In genomic region chr11:32237411-32237795, GRCm38 (mm10) we compare ENCODE assay signal across 22 mouse cellular contexts. TPM values are rescaled to one million over a fixed set of nuclear protein-coding genes. Genes with fewer than 3 reads are reported as not detected.
DNase-seq lines count a peak whose midpoint lies in the region; ATAC-seq and TF ChIP-seq lines count a peak whose summit lies in the region.
"Had no signal": no experiment of that assay in that cellular context is flagged by ENCODE, and none has a peak within 500 bp of the region (broad histone marks: within the 10 kb centered on the region; RNA-seq: fewer than 3 reads in every experiment).

No protein-coding gene starts in this region.

- no peaks in the 10 kb centered on the region for H3K9me3 ChIP-seq in hindbrain, embryonic 11.5 days (ENCODE audit: control insufficient read depth, low read length)
- no peaks in the 10 kb centered on the region for H3K9me3 ChIP-seq in hindbrain, embryonic 10.5 days
- H3K9me3 ChIP-seq in liver, embryonic 13.5 days (replicated peaks) = no peaks in the 10 kb centered on the region
- H3K9me3 ChIP-seq in liver, embryonic 11.5 days (ENCODE audit: control insufficient read depth, low read length) = no peaks in the 10 kb centered on the region
- H3K9me3 ChIP-seq: embryonic facial prominence, embryonic 13.5 days; heart, embryonic 12.5 days; limb, embryonic 12.5 days; lung, embryonic 15.5 days; midbrain, embryonic 10.5 days; stomach, embryonic 15.5 days had no signal

- H3K36me3 ChIP-seq in hindbrain, embryonic 11.5 days (ENCODE audit: control insufficient read depth, insufficient read depth, low read length) = 0 out of 2 replicates have a peak, but pooled peaks cover 3% of the 10 kb centered on the region
- H3K36me3 ChIP-seq in hindbrain, embryonic 10.5 days = peaks cover 98% of the 10 kb centered on the region
- H3K36me3 ChIP-seq in liver, embryonic 13.5 days = peaks cover 94% of the 10 kb centered on the region
- peaks cover 20% of the 10 kb centered on the region for H3K36me3 ChIP-seq in liver, embryonic 11.5 days (ENCODE audit: control insufficient read depth, insufficient read depth, low read length)

- H3K4me2 ChIP-seq in hindbrain, embryonic 11.5 days (replicated peaks; ENCODE audit: low read depth, low read length) = no peak overlapping the region
- no peak overlapping the region for H3K4me2 ChIP-seq in liver, embryonic 13.5 days
- no peak overlapping the region for H3K4me2 ChIP-seq in liver, embryonic 11.5 days
- H3K4me2 ChIP-seq: embryonic facial prominence, embryonic 13.5 days; heart, embryonic 12.5 days; limb, embryonic 12.5 days; lung, embryonic 15.5 days; stomach, embryonic 15.5 days had no signal

- 85% methylated on average over 3 of the region's 3 CpGs for WGBS in hindbrain, embryonic 11.5 days
- WGBS in hindbrain, embryonic 10.5 days = 92% methylated on average over 3 of the region's 3 CpGs
- WGBS in liver, embryonic 13.5 days (ENCODE audit: insufficient replicate concordance) = 88% methylated on average over 3 of the region's 3 CpGs
- 89% methylated on average over 3 of the region's 3 CpGs for WGBS in liver, embryonic 11.5 days
- 84% methylated on average over 3 of the region's 3 CpGs for WGBS in olfactory bulb, adult 2 months

- no peak for TF ChIP-seq CTCF in olfactory bulb, adult 2 months (IDR thresholded peaks at IDR 0.05; ENCODE audit: insufficient read depth, low read depth, low read length)

- H3K9ac ChIP-seq in hindbrain, embryonic 11.5 days (ENCODE audit: low read depth, low read length) = no peak overlapping the region
- H3K9ac ChIP-seq in liver, embryonic 13.5 days = peak overlapping the region; percentile 81
- H3K9ac ChIP-seq in liver, embryonic 11.5 days (ENCODE audit: low read depth, low read length) = no peak overlapping the region
- H3K9ac ChIP-seq: embryonic facial prominence, embryonic 13.5 days; heart, embryonic 12.5 days; limb, embryonic 12.5 days; lung, embryonic 15.5 days; stomach, embryonic 15.5 days had no signal

- TF ChIP-seq POLR2A in olfactory bulb, adult 2 months (IDR thresholded peaks at IDR 0.05; ENCODE audit: insufficient read depth, low read depth, low read length) = no peak

- no peaks in the 10 kb centered on the region for H3K4me1 ChIP-seq in hindbrain, embryonic 11.5 days (replicated peaks; ENCODE audit: control insufficient read depth, insufficient read depth, low read length)
- 0 out of 2 replicates have a peak, but pooled peaks cover 4% of the 10 kb centered on the region for H3K4me1 ChIP-seq in hindbrain, embryonic 10.5 days (replicated peaks)
- peaks cover 64% of the 10 kb centered on the region for H3K4me1 ChIP-seq in liver, embryonic 13.5 days (replicated peaks)
- H3K4me1 ChIP-seq in liver, embryonic 11.5 days (replicated peaks; ENCODE audit: control insufficient read depth, insufficient read depth, low read length) = peaks cover 4% of the 10 kb centered on the region
- peaks cover 40% of the 10 kb centered on the region for H3K4me1 ChIP-seq in olfactory bulb, adult 2 months (ENCODE audit: control insufficient read depth, insufficient read depth, low read length)
- H3K4me1 ChIP-seq: limb, embryonic 12.5 days; midbrain, embryonic 10.5 days had no signal

- DNase-seq in adrenal gland, postnatal 14 days = peak; percentile 2
- no peak for DNase-seq in adrenal gland, postnatal 4 days (ENCODE audit: low spot score in 2 of 2)
- DNase-seq in hindbrain, embryonic 11.5 days (ENCODE audit: low spot score) = no peak
- DNase-seq in hindbrain, embryonic 10.5 days (ENCODE audit: low spot score) = no peak
- no peak for DNase-seq in liver, embryonic 13.5 days
- no peak for DNase-seq in liver, embryonic 11.5 days (ENCODE audit: low spot score)
- no peak for DNase-seq in cerebellum, adult 9-10 months
- DNase-seq: adrenal gland, adult 8-10 months had no signal

- H3K27ac ChIP-seq in hindbrain, embryonic 11.5 days (ENCODE audit: low read depth, low read length) = peak overlapping the region; percentile 9; the same call in 1 of the 2 replicates
- H3K27ac ChIP-seq in hindbrain, embryonic 10.5 days = no peak overlapping the region
- H3K27ac ChIP-seq in liver, embryonic 13.5 days = peak overlapping the region; percentile 97
- no peak overlapping the region for H3K27ac ChIP-seq in liver, embryonic 11.5 days (ENCODE audit: low read depth, low read length)
- 0 out of 2 replicates have a peak overlapping the region, but pooled peaks have one; percentile 9 for H3K27ac ChIP-seq in olfactory bulb, adult 2 months (ENCODE audit: insufficient read depth, low read depth, low read length)
- H3K27ac ChIP-seq: embryonic facial prominence, embryonic 13.5 days; limb, embryonic 12.5 days; lung, embryonic 15.5 days; midbrain, embryonic 10.5 days had no signal

- no peak overlapping the region for H3K4me3 ChIP-seq in hindbrain, embryonic 11.5 days (ENCODE audit: low read depth, low read length)
- no peak overlapping the region for H3K4me3 ChIP-seq in hindbrain, embryonic 10.5 days
- H3K4me3 ChIP-seq in liver, embryonic 13.5 days (replicated peaks) = no peak overlapping the region
- H3K4me3 ChIP-seq in liver, embryonic 11.5 days (ENCODE audit: low read depth, low read length) = no peak overlapping the region
- no peak overlapping the region for H3K4me3 ChIP-seq in olfactory bulb, adult 2 months (ENCODE audit: insufficient read depth, low read depth, low read length)
- H3K4me3 ChIP-seq: embryonic facial prominence, embryonic 13.5 days; heart, embryonic 12.5 days; limb, embryonic 12.5 days; lung, embryonic 15.5 days; midbrain, embryonic 10.5 days; stomach, embryonic 15.5 days had no signal

- no peak for ATAC-seq in hindbrain, embryonic 11.5 days (ENCODE audit: low FRiP score)
- no peak for ATAC-seq in liver, embryonic 13.5 days (ENCODE audit: low read depth)
- ATAC-seq in liver, embryonic 11.5 days (replicated peaks; ENCODE audit: low FRiP score) = no peak

- H3K27me3 ChIP-seq in hindbrain, embryonic 11.5 days (ENCODE audit: control insufficient read depth, insufficient read depth, low read length) = no peaks in the 10 kb centered on the region
- no peaks in the 10 kb centered on the region for H3K27me3 ChIP-seq in hindbrain, embryonic 10.5 days (ENCODE audit: insufficient read depth, poor library complexity, severe bottlenecking)
- H3K27me3 ChIP-seq in liver, embryonic 13.5 days = no peaks in the 10 kb centered on the region
- H3K27me3 ChIP-seq in liver, embryonic 11.5 days (replicated peaks; ENCODE audit: control insufficient read depth, insufficient read depth, low read length) = no peaks in the 10 kb centered on the region
- H3K27me3 ChIP-seq: embryonic facial prominence, embryonic 13.5 days; heart, embryonic 12.5 days; limb, embryonic 12.5 days; lung, embryonic 15.5 days; Patski; stomach, embryonic 15.5 days had no signal

RNA-seq across cellular contexts. Expression of gene Mpg, which starts 11.1 kb away (rescaled TPM):
- 15.3 and 21.3 TPM in 2 replicates for total RNA-seq in adrenal gland, postnatal 14 days (2021)
- 10 to 100 TPM; 38.5 to 40.6 TPM for total RNA-seq in adrenal gland, postnatal 4 days (2021)
- polyA plus RNA-seq in hindbrain, embryonic 11.5 days (2014; fragmentation: Nextera tagmentation; extraction: Ambion mirVana) = 28.6 and 29.0 TPM in 2 replicates
- polyA plus RNA-seq in hindbrain, embryonic 10.5 days (2016; fragmentation: Nextera tagmentation; extraction: Ambion mirVana) = 34.2 and 36.3 TPM in 2 replicates
- polyA plus RNA-seq in liver, embryonic 13.5 days (2015; fragmentation: Nextera tagmentation; extraction: Ambion mirVana) = 19.7 and 21.6 TPM in 2 replicates
- polyA plus RNA-seq in liver, embryonic 11.5 days (2014; fragmentation: Nextera tagmentation; extraction: Ambion mirVana) = 29.6 and 30.8 TPM in 2 replicates
- not detected in 2 replicates for polyA plus RNA-seq in olfactory bulb, adult 2 months (2012; ENCODE audit: insufficient read depth, insufficient read length, low replicate concordance, missing spikeins)

RNA-seq across cellular contexts. Expression of gene Rhbdf1, which starts 15.3 kb away (rescaled TPM):
- 22.4 and 24.3 TPM in 2 replicates for total RNA-seq in adrenal gland, postnatal 14 days (2021)
- total RNA-seq in adrenal gland, postnatal 4 days (2021) = 10 to 100 TPM; 43.7 to 47.5 TPM
- 19.1 and 21.0 TPM in 2 replicates for polyA plus RNA-seq in hindbrain, embryonic 11.5 days (2014; fragmentation: Nextera tagmentation; extraction: Ambion mirVana)
- 31.3 and 32.9 TPM in 2 replicates for polyA plus RNA-seq in hindbrain, embryonic 10.5 days (2016; fragmentation: Nextera tagmentation; extraction: Ambion mirVana)
- polyA plus RNA-seq in liver, embryonic 13.5 days (2015; fragmentation: Nextera tagmentation; extraction: Ambion mirVana) = 5.6 and 6.2 TPM in 2 replicates
- polyA plus RNA-seq in liver, embryonic 11.5 days (2014; fragmentation: Nextera tagmentation; extraction: Ambion mirVana) = 16.9 and 19.1 TPM in 2 replicates
- not detected in 2 replicates for polyA plus RNA-seq in olfactory bulb, adult 2 months (2012; ENCODE audit: insufficient read depth, insufficient read length, low replicate concordance, missing spikeins)
- total RNA-seq: granulocyte monocyte progenitor cell, adult 5-6 weeks had no signal

RNA-seq across cellular contexts. Expression of gene Nprl3, which starts 30.1 kb away (rescaled TPM):
- 45.3 and 54.8 TPM in 2 replicates for total RNA-seq in adrenal gland, postnatal 14 days (2021)
- 10 to 100 TPM; 73.7 to 77.3 TPM for total RNA-seq in adrenal gland, postnatal 4 days (2021)
- 28.9 and 31.4 TPM in 2 replicates for polyA plus RNA-seq in hindbrain, embryonic 11.5 days (2014; fragmentation: Nextera tagmentation; extraction: Ambion mirVana)
- 41.1 and 45.6 TPM in 2 replicates for polyA plus RNA-seq in hindbrain, embryonic 10.5 days (2016; fragmentation: Nextera tagmentation; extraction: Ambion mirVana)
- 27.5 and 29.7 TPM in 2 replicates for polyA plus RNA-seq in liver, embryonic 13.5 days (2015; fragmentation: Nextera tagmentation; extraction: Ambion mirVana)
- 31.0 and 38.1 TPM in 2 replicates for polyA plus RNA-seq in liver, embryonic 11.5 days (2014; fragmentation: Nextera tagmentation; extraction: Ambion mirVana)
- not detected in 2 replicates for polyA plus RNA-seq in olfactory bulb, adult 2 months (2012; ENCODE audit: insufficient read depth, insufficient read length, low replicate concordance, missing spikeins)

RNA-seq across cellular contexts. Expression of gene Snrnp25, which starts 32.2 kb away (rescaled TPM):
- 19.7 and 20.8 TPM in 2 replicates for total RNA-seq in adrenal gland, postnatal 14 days (2021)
- total RNA-seq in adrenal gland, postnatal 4 days (2021) = 10 to 100 TPM; 19.5 to 20.2 TPM
- 82.5 and 84.2 TPM in 2 replicates for polyA plus RNA-seq in hindbrain, embryonic 11.5 days (2014; fragmentation: Nextera tagmentation; extraction: Ambion mirVana)
- 97.6 and 103 TPM in 2 replicates for polyA plus RNA-seq in hindbrain, embryonic 10.5 days (2016; fragmentation: Nextera tagmentation; extraction: Ambion mirVana)
- polyA plus RNA-seq in liver, embryonic 13.5 days (2015; fragmentation: Nextera tagmentation; extraction: Ambion mirVana) = 92.2 and 93.1 TPM in 2 replicates
- 96.7 and 114 TPM in 2 replicates for polyA plus RNA-seq in liver, embryonic 11.5 days (2014; fragmentation: Nextera tagmentation; extraction: Ambion mirVana)
- not detected in 2 replicates for polyA plus RNA-seq in olfactory bulb, adult 2 months (2012; ENCODE audit: insufficient read depth, insufficient read length, low replicate concordance, missing spikeins)

RNA-seq across cellular contexts. Expression of gene Il9r, which starts 37.3 kb away (rescaled TPM):
- 0.41 and 0.53 TPM in 2 replicates for total RNA-seq in adrenal gland, postnatal 14 days (2021)
- total RNA-seq in adrenal gland, postnatal 4 days (2021) = under 1 TPM; 0.17 to 0.40 TPM
- not detected in 2 replicates for polyA plus RNA-seq in hindbrain, embryonic 11.5 days (2014; fragmentation: Nextera tagmentation; extraction: Ambion mirVana)
- not detected in 2 replicates for polyA plus RNA-seq in hindbrain, embryonic 10.5 days (2016; fragmentation: Nextera tagmentation; extraction: Ambion mirVana)
- polyA plus RNA-seq in liver, embryonic 13.5 days (2015; fragmentation: Nextera tagmentation; extraction: Ambion mirVana) = 0.08 and 0.13 TPM in 2 replicates
- 0.53 and 0.62 TPM in 2 replicates for polyA plus RNA-seq in liver, embryonic 11.5 days (2014; fragmentation: Nextera tagmentation; extraction: Ambion mirVana)
- polyA plus RNA-seq in olfactory bulb, adult 2 months (2012; ENCODE audit: insufficient read depth, insufficient read length, low replicate concordance, missing spikeins) = not detected in 2 replicates
- total RNA-seq: gastrocnemius, adult 18-20 months; granulocyte monocyte progenitor cell, adult 5-6 weeks; heart, postnatal 25 days; left cerebral cortex, adult 18-20 months had no signal
- polyA plus RNA-seq: brain, embryonic 14.5 days; heart, embryonic 12.5 days; intestine, embryonic 14.5 days; midbrain, embryonic 10.5 days; Patski had no signal

Comparison
In these comparisons a context has a peak if more than half of its experiments do, and no peak if none do; other contexts are left out.
1. H3K27ac ChIP-seq: peak in hindbrain, embryonic 11.5 days (single experiment), liver, embryonic 13.5 days (single experiment) and olfactory bulb, adult 2 months (single experiment); none in hindbrain, embryonic 10.5 days (single experiment) and liver, embryonic 11.5 days (single experiment).
2. RNA of gene Mpg, which starts 11.1 kb away (polyA plus RNA-seq): 34.2 to 36.3 TPM in hindbrain, embryonic 10.5 days, 29.6 to 30.8 TPM in liver, embryonic 11.5 days, 28.6 to 29.0 TPM in hindbrain, embryonic 11.5 days and 19.7 to 21.6 TPM in liver, embryonic 13.5 days; not detected in olfactory bulb, adult 2 months; every median in the first group is over 10 times any median in the second.